Mouse (Mus musculus): ENCODE results near the gene Plch2. TPM values are rescaled to one million over a fixed set of nuclear protein-coding genes. Genes with fewer than 3 reads are reported as not detected.

Plch2 gene
- polyA plus RNA-seq, 2 experiments = 0.04 to 0.09 TPM

DNA sequence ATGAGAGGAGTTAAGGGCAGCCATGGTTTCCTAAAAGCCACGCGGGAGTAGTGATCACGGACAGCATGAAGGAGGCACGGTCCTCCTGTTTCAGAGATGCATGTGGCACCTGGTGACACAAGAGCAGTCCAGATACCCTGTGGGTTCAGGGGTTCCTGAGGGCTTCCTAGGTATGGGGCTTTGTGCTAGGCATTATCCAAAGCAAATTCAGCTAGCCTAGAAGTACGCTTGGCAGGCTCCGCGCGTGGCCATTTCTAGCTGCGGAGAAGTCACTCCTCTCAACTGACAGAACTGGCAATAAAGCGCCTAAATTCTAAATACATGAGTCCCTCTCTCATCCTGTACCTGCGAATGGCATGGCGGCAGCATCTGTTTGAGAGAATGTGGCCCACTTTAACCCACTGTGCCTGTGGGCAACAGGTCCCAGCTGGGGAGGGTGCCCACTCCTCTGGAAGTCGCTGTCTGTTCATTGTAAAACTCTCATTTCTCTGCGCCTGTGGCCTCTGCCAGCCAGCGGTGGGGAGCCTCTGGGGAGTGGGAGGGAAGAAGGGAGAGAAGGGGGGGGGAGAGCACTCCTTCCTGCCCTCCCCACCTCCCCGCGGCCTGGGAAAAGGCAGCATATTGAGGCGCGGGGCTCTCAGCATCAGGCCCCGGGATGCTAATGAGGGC lies 96.4 kb downstream of the Plch2 start:
- DNase-seq (ENCODE audit: low read depth in 3 of 3, low spot score in 3 of 3) (no peak), ATAC-seq (ENCODE audit: insufficient read depth) (no peak)
- no peak for TF ChIP-seq CTCF (IDR thresholded peaks at IDR 0.05; ENCODE audit: low read depth)
- 21% methylated on average over 20 of the region's 20 CpGs for WGBS (ENCODE audit: insufficient replicate concordance)
- Histone ChIP-seq H3K9ac (replicated peaks) (no peak overlapping the region), H3K27me3 (ENCODE audit: control insufficient read depth, insufficient read depth, low read length) (peaks cover 77% of the 10 kb centered on the region), H3K4me3 (ENCODE audit: insufficient read depth in 1 of 2, low read depth in 2 of 2, low read length in 2 of 2) (peak overlapping the region in 1 of 2 experiments; percentile 11; a peak in 2 of 4 replicates), H3K4me1 (replicated peaks; ENCODE audit: control insufficient read depth in 2 of 2, insufficient read depth in 2 of 2, low read length in 1 of 2) (peaks cover 2 to 6% of the 10 kb centered on the region in 2 experiments), H3K36me3 (replicated peaks; ENCODE audit: control insufficient read depth, insufficient read depth, low read depth) (no peaks in the 10 kb centered on the region; the same call in 1 of the 2 replicates), H3K9me3 (ENCODE audit: control insufficient read depth, low read length) (no peaks in the 10 kb centered on the region), H3K4me2 (ENCODE audit: low read depth) (peak overlapping the region; percentile 6), H3K27ac (no peak overlapping the region)

DNA sequence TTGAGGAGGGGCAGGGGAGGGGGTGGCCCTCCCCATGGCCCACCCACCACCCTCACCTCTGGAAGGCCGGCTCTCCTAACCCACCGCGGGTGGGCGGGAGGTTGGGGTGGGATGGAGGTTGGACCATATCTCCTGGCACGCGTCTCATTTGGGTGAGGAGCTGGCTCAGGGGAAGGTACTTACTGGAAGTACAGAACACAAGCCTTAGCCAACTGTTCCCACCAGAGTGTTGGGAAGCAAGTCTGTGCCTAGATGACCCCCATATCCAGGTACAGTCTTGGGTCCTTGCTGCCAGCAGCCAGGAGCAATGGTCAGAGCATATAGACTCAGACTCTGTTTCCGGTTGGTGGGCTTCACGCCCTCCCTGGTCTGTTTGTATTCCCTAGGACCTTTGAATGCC lies 98.0 kb downstream of the Plch2 start:
- no peak overlapping the region for H3K4me2 ChIP-seq (ENCODE audit: low read depth)
- DNase-seq (ENCODE audit: low read depth in 3 of 3, low spot score in 3 of 3) = no peak
- no peak overlapping the region for H3K9ac ChIP-seq (replicated peaks)
- H3K4me3 ChIP-seq (ENCODE audit: insufficient read depth in 1 of 2, low read depth in 2 of 2, low read length in 2 of 2) = no peak overlapping the region
- ATAC-seq (ENCODE audit: insufficient read depth) = no peak
- no peaks in the 10 kb centered on the region for H3K9me3 ChIP-seq (ENCODE audit: control insufficient read depth, low read length)
- TF ChIP-seq CTCF (IDR thresholded peaks at IDR 0.05; ENCODE audit: low read depth) (no peak), EP300 (IDR thresholded peaks at IDR 0.05; ENCODE audit: low read depth) (no peak)
- H3K27me3 ChIP-seq (ENCODE audit: control insufficient read depth, insufficient read depth, low read length) = peaks cover 91% of the 10 kb centered on the region
- 0 out of 4 replicates have a peak, but pooled peaks cover 0 to 3% of the 10 kb centered on the region in 2 experiments for H3K4me1 ChIP-seq (replicated peaks; ENCODE audit: control insufficient read depth in 2 of 2, insufficient read depth in 2 of 2, low read length in 1 of 2)
- 10% methylated on average over 8 of the region's 8 CpGs for WGBS (ENCODE audit: insufficient replicate concordance)
- no peaks in the 10 kb centered on the region for H3K36me3 ChIP-seq (replicated peaks; ENCODE audit: control insufficient read depth, insufficient read depth, low read depth)
- H3K27ac ChIP-seq = no peak overlapping the region

DNA sequence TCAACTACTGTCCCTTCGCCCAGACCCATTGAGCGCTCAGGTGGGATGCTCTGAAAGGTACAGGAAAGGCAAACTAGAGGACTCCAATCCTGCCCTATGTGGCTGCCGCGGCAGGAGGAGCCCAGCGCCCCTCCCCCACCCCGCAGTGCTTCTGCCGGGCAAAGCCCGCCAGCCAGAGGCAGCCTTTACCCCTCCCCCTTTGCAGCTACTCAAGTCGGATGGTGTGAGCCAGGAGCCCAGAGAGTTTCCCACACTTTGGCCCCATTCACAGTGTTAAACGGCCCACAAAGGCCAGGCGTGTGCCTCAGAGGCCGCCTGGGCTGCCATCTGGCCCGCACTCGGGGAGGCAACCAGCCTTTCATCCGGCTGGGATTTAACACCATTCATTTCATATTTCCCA lies 98.4 kb downstream of the Plch2 start:
- H3K4me1 ChIP-seq (replicated peaks; ENCODE audit: control insufficient read depth in 2 of 2, insufficient read depth in 2 of 2, low read length in 1 of 2) = no peaks in the 10 kb centered on the region
- H3K27ac ChIP-seq = no peak overlapping the region
- TF ChIP-seq CTCF (IDR thresholded peaks at IDR 0.05; ENCODE audit: low read depth) (no peak), EP300 (IDR thresholded peaks at IDR 0.05; ENCODE audit: low read depth) (no peak)
- ATAC-seq (ENCODE audit: insufficient read depth) (no peak), DNase-seq (ENCODE audit: low read depth in 3 of 3, low spot score in 3 of 3) (no peak)
- no peaks in the 10 kb centered on the region for H3K9me3 ChIP-seq (ENCODE audit: control insufficient read depth, low read length)
- no peaks in the 10 kb centered on the region for H3K36me3 ChIP-seq (replicated peaks; ENCODE audit: control insufficient read depth, insufficient read depth, low read depth)
- peaks cover 93% of the 10 kb centered on the region for H3K27me3 ChIP-seq (ENCODE audit: control insufficient read depth, insufficient read depth, low read length)
- no peak overlapping the region for H3K4me3 ChIP-seq (ENCODE audit: insufficient read depth in 1 of 2, low read depth in 2 of 2, low read length in 2 of 2)
- no peak overlapping the region for H3K9ac ChIP-seq (replicated peaks)
- 5% methylated on average over 15 of the region's 15 CpGs for whole genome bisulfite sequencing (ENCODE audit: insufficient replicate concordance)
- H3K4me2 ChIP-seq (ENCODE audit: low read depth) = no peak overlapping the region

GRCm38 (mm10) chr4:154957289-154957993 lies 99.1 kb downstream of the Plch2 start:
- WGBS (ENCODE audit: insufficient replicate concordance) = 47% methylated on average over 13 of the region's 13 CpGs

DNA sequence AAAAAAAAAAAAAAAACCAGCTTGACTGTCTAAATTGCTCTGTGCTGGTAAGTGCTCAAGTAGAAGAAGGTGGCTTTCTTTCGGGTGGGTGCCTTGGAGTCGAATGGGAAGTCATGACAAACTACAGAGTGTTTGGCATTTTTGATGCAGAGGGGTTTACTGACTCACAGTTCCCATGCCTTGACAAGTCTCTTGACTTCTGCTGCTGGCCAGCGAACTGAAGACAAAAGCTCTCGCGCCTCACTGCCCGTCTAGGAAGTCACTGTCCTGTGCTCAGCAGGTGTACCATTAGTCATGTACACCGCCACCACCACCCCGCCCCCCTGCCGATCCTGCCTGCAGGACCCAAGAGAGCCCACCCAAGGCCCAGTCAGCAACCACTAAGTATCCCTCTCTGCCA lies 100.0 kb downstream of the Plch2 start:
- ATAC-seq (ENCODE audit: insufficient read depth) (no peak), DNase-seq (ENCODE audit: low read depth in 3 of 3, low spot score in 3 of 3) (no peak)
- H3K27ac ChIP-seq = no peak overlapping the region
- WGBS (ENCODE audit: insufficient replicate concordance) = 38% methylated on average over 9 of the region's 9 CpGs
- peaks cover 93% of the 10 kb centered on the region for H3K27me3 ChIP-seq (ENCODE audit: control insufficient read depth, insufficient read depth, low read length)
- TF ChIP-seq CTCF (IDR thresholded peaks at IDR 0.05; ENCODE audit: low read depth) (no peak), EP300 (IDR thresholded peaks at IDR 0.05; ENCODE audit: low read depth) (no peak)
- no peaks in the 10 kb centered on the region for H3K9me3 ChIP-seq (ENCODE audit: control insufficient read depth, low read length)
- no peak overlapping the region for H3K9ac ChIP-seq (replicated peaks)
- no peak overlapping the region for H3K4me2 ChIP-seq (ENCODE audit: low read depth)
- no peaks in the 10 kb centered on the region for H3K36me3 ChIP-seq (replicated peaks; ENCODE audit: control insufficient read depth, insufficient read depth, low read depth)
- H3K4me1 ChIP-seq (replicated peaks; ENCODE audit: control insufficient read depth in 2 of 2, insufficient read depth in 2 of 2, low read length in 1 of 2) = no peaks in the 10 kb centered on the region
- no peak overlapping the region for H3K4me3 ChIP-seq (ENCODE audit: insufficient read depth in 1 of 2, low read depth in 2 of 2, low read length in 2 of 2)

More at GRCm38 (mm10) chr4:154957289-154957993, 99.1 kb downstream of the Plch2 start:
- Histone ChIP-seq H3K4me2 (ENCODE audit: low read depth) (no peak overlapping the region), H3K9me3 (ENCODE audit: control insufficient read depth, low read length) (no peaks in the 10 kb centered on the region), H3K4me1 (replicated peaks; ENCODE audit: control insufficient read depth in 2 of 2, insufficient read depth in 2 of 2, low read length in 1 of 2) (no peaks in the 10 kb centered on the region), H3K9ac (replicated peaks) (no peak overlapping the region), H3K27me3 (ENCODE audit: control insufficient read depth, insufficient read depth, low read length) (peaks cover 93% of the 10 kb centered on the region), H3K36me3 (replicated peaks; ENCODE audit: control insufficient read depth, insufficient read depth, low read depth) (no peaks in the 10 kb centered on the region), H3K4me3 (ENCODE audit: insufficient read depth in 1 of 2, low read depth in 2 of 2, low read length in 2 of 2) (no peak overlapping the region), H3K27ac (no peak overlapping the region)
- no peak for ATAC-seq (ENCODE audit: insufficient read depth)
- no peak for TF ChIP-seq EP300 (IDR thresholded peaks at IDR 0.05; ENCODE audit: low read depth)
- TF ChIP-seq CTCF (IDR thresholded peaks at IDR 0.05; ENCODE audit: low read depth) = no peak
- no peak for DNase-seq (ENCODE audit: low read depth in 3 of 3, low spot score in 3 of 3)

Measured in liver, embryonic 14.5 days (tissue).